Mouse (Mus musculus): ENCODE measurements around the gene Il6ra.

DNA sequence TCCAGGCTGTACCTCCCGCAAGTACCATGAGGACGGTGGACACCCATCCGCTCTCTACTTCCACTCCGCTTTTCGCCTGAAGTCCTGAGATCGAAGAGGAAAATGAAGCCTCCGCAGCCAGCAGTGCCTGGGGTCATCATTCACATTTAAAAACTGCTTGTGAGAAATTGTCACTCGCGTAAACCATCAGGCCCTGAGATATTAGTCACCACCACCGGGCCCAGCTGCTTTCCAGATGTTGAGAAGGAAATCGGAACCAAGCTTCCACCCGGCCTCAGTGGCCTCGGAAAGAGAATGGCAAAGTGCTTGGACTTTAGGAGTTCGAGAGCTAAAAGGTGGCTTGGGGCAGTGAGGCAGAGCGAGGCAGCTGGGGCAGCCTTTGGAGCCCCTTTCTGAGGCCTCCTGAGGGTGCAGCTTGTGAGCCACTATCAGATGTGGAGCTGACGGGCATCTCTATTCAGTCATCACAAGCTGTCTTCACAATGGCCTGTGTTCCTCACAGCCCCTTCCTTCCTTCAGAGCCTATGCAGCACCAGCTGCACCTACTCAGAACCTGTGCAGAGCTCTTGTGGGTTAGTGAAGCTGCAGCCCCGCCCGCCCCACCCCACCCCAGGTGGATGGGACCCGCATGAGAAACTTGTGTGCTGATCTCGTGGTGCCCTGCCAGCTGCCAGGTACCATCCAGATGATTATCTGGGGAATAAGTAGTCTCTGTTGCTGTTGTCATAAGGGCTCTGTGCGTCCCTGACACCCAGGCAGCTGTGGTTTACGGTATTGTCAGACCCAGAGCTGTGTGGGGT lies 42.3 kb downstream of the Il6ra start:
- TF ChIP-seq CTCF (IDR thresholded peaks at IDR 0.05) (no peak), EP300 (IDR thresholded peaks at IDR 0.05) (no peak)

Measured in lung, postnatal 0 days (tissue).